Mouse (Mus musculus) embryonic fibroblast, embryonic 13.5 days (primary cell): ENCODE data around the gene Oit3.

ENCODE experiments used
- CTCF ChIP-seq: IDR thresholded peaks from 2 replicates; pipeline ENCODE4 v1.5.1; 2011; ENCODE audit warnings: mild to moderate bottlenecking, control low read depth, low read length, moderate library complexity, borderline replicate concordance; ENCODE audit not compliant: insufficient read depth
- POLR2A ChIP-seq: IDR thresholded peaks from 2 replicates; pipeline ENCODE4 v1.6.1; 2011; ENCODE audit warnings: low read depth, mild to moderate bottlenecking, control low read depth, low read length, moderate library complexity

DNA sequence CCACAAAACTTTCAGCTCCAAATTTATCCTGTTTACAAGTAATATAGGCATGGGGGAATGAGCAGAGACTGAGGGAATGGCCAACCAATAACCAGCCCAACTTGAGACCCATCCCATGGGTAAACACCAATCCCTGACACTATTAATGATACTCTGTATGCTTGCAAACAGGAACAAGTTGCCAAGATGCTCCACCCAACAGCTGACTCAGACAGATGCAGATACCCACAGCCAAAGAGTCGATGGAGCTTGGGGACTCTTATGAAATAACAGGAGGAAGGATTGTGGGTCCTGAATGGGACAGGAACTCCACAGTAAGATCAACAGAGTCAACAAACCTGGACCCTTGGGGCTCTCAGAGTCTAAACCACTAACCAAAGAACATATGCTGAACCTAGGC, 47.8 kb upstream of the Oit3 start:
- no peak for TF ChIP-seq CTCF
- TF ChIP-seq POLR2A: no peak
